Mouse (Mus musculus) neural tube, embryonic 13.5 days (tissue): Measurements from ENCODE around the gene 1520401A03Rik. TPM values are rescaled to one million over a fixed set of nuclear protein-coding genes. Genes with fewer than 3 reads are reported as not detected.
"Not testable (repeated sequence)": the region's sequence is repeated elsewhere in the genome, so short reads cannot be mapped to it uniquely, and the experiment has no call there.

Experiments used
- ATAC-seq: fragments of 200-750 bp; cut with Nextera tagmentation; 2 replicates; pipeline ENCODE4 v1.8.0; 2017; ENCODE audit warnings: low read depth, mild to moderate bottlenecking, moderate TSS enrichment, moderate library complexity
- H3K27ac ChIP-seq: fragments of 300-500 bp; sonication (generic); replicated peaks from 2 replicates; pipeline ENCODE4 v1.5.1; 2015; ENCODE audit warnings: moderate library complexity, mild to moderate bottlenecking, inconsistent platforms
- H3K27me3 ChIP-seq: fragments of 300-500 bp; sonication (generic); 2 replicates; pipeline ENCODE4 v1.6.1; 2015; ENCODE audit warnings: mild to moderate bottlenecking, inconsistent platforms
- H3K36me3 ChIP-seq: fragments of 300-500 bp; sonication (generic); 2 replicates; pipeline ENCODE4 v1.6.1; 2015; ENCODE audit warnings: mild to moderate bottlenecking, inconsistent platforms
- H3K4me1 ChIP-seq: fragments of 300-500 bp; sonication (generic); replicated peaks from 2 replicates; pipeline ENCODE4 v1.6.1; 2015; ENCODE audit warnings: inconsistent platforms
- H3K4me2 ChIP-seq: fragments of 300-500 bp; sonication (generic); 2 replicates; pipeline ENCODE4 v1.6.1; 2015; ENCODE audit warnings: inconsistent platforms, mild to moderate bottlenecking, moderate library complexity
- H3K4me3 ChIP-seq: fragments of 300-500 bp; sonication (generic); 2 replicates; pipeline ENCODE4 v1.5.1; 2015; ENCODE audit warnings: mild to moderate bottlenecking, inconsistent platforms
- H3K9ac ChIP-seq: fragments of 300-500 bp; sonication (generic); 2 replicates; pipeline ENCODE4 v1.6.1; 2015; ENCODE audit warnings: moderate library complexity, mild to moderate bottlenecking, inconsistent platforms
- H3K9me3 ChIP-seq: fragments of 300-500 bp; sonication (generic); 2 replicates; pipeline ENCODE4 v1.6.1; 2016; ENCODE audit warnings: inconsistent platforms
- WGBS: fragments of 180-500 bp; shearing (Covaris S2); methylation state at CpG from one replicate; pipeline ENCODE4 v1.1.7; 2015; 5-methylcytosine and 5-hydroxymethylcytosine counted together
- polyA plus RNA-seq: library from polyadenylated mRNA; unstranded; fragments of >200 nt; fragmentation: Nextera tagmentation; extraction: Ambion mirVana; gene quantifications from 2 replicates; pipeline ENCODE4 v1.2.1, GENCODE M21; 2015

The 1520401A03Rik gene
- polyA plus RNA-seq: 0.36 and 0.54 TPM in 2 replicates

GRCm38 (mm10) chr17:23722376-23723125 is at the start of gene 1520401A03Rik:
TSS of gene 1520401A03Rik (minus strand) at chr17:23722783.
- WGBS: 74% methylated on average over 7 of the region's 7 CpGs
- ATAC-seq: no peak
- Histone ChIP-seq H3K4me2 (no peak within 1 kb of the TSS), H3K4me3 (no peak within 1 kb of the TSS), H3K27me3 (no peaks in the 10 kb centered on the region), H3K27ac (no peak within 1 kb of the TSS), H3K9me3 (no peaks in the 10 kb centered on the region), H3K36me3 (no peaks in the 10 kb centered on the region), H3K9ac (no peak within 1 kb of the TSS), H3K4me1 (peaks cover 13% of the 10 kb centered on the region)

GRCm38 (mm10) chr17:23772219-23772556 is 49.6 kb upstream of the 1520401A03Rik start:
- WGBS: 77% methylated on average over 2 of the region's 2 CpGs
- H3K4me1 ChIP-seq: peaks cover 26% of the 10 kb centered on the region
- peak overlapping the region; percentile 52 for H3K9ac ChIP-seq
- peaks cover 16% of the 10 kb centered on the region for H3K36me3 ChIP-seq
- not testable (repeated sequence) for H3K27me3 ChIP-seq, H3K9me3 ChIP-seq, ATAC-seq
- peak overlapping the region; percentile 76 for H3K27ac ChIP-seq
- H3K4me2 ChIP-seq: peak overlapping the region; percentile 63
- peak overlapping the region; percentile 90 for H3K4me3 ChIP-seq

GRCm38 (mm10) chr17:23771284-23772218 is 49.0 kb upstream of the 1520401A03Rik start, which contains the start of gene Flywch1:
TSS of gene Flywch1 (minus strand) at chr17:23771602.
- peaks cover 26% of the 10 kb centered on the region for H3K4me1 ChIP-seq
- WGBS: 3% methylated on average over 51 of the region's 58 CpGs

GRCm38 (mm10) chr17:23770896-23771283 is 48.3 kb upstream of the 1520401A03Rik start:
- H3K9me3 ChIP-seq: no peaks in the 10 kb centered on the region
- ATAC-seq: peak; percentile 53; the same call in 1 of the 2 replicates
- 1% methylated on average over 19 of the region's 19 CpGs for WGBS

More at GRCm38 (mm10) chr17:23771284-23772218, 49.0 kb upstream of the 1520401A03Rik start, which contains the start of gene Flywch1:
- Histone ChIP-seq H3K36me3 (peaks cover 17% of the 10 kb centered on the region), H3K27ac (peak within 1 kb of the TSS; percentile 93), H3K9me3 (no peaks in the 10 kb centered on the region), H3K9ac (peak within 1 kb of the TSS; percentile 98), H3K4me3 (peak within 1 kb of the TSS; percentile 90), H3K4me2 (peak within 1 kb of the TSS; percentile 63), H3K27me3 (no peaks in the 10 kb centered on the region)
- ATAC-seq: peak; percentile 98

GRCm38 (mm10) chr17:23770493-23770892 is 47.9 kb upstream of the 1520401A03Rik start:
- H3K9ac ChIP-seq: peak overlapping the region; percentile 98
- peak overlapping the region; percentile 63 for H3K4me2 ChIP-seq
- H3K4me3 ChIP-seq: peak overlapping the region; percentile 90
- no peak for ATAC-seq
- H3K27ac ChIP-seq: peak overlapping the region; percentile 93
- no peaks in the 10 kb centered on the region for H3K27me3 ChIP-seq
- no peaks in the 10 kb centered on the region for H3K9me3 ChIP-seq
- 13% methylated on average over 2 of the region's 2 CpGs for WGBS
- H3K4me1 ChIP-seq: peaks cover 26% of the 10 kb centered on the region
- peaks cover 12% of the 10 kb centered on the region for H3K36me3 ChIP-seq

More at GRCm38 (mm10) chr17:23770896-23771283, 48.3 kb upstream of the 1520401A03Rik start:
- Histone ChIP-seq H3K4me2 (peak overlapping the region; percentile 63), H3K4me1 (peaks cover 26% of the 10 kb centered on the region), H3K9ac (peak overlapping the region; percentile 98), H3K27ac (peak overlapping the region; percentile 93), H3K4me3 (peak overlapping the region; percentile 90), H3K27me3 (no peaks in the 10 kb centered on the region), H3K36me3 (peaks cover 12% of the 10 kb centered on the region)

GRCm38 (mm10) chr17:23762976-23763375 is 40.4 kb upstream of the 1520401A03Rik start:
- WGBS: 78% methylated on average over 11 of the region's 11 CpGs
- no peak overlapping the region for H3K4me2 ChIP-seq

GRCm38 (mm10) chr17:23761155-23761554 is 38.6 kb upstream of the 1520401A03Rik start:
- H3K4me2 ChIP-seq: no peak overlapping the region
- no peaks in the 10 kb centered on the region for H3K4me1 ChIP-seq
- H3K27ac ChIP-seq: no peak overlapping the region
- ATAC-seq: no peak
- H3K9ac ChIP-seq: no peak overlapping the region
- WGBS: 96% methylated on average over 3 of the region's 3 CpGs
- H3K27me3 ChIP-seq: no peaks in the 10 kb centered on the region
- no peaks in the 10 kb centered on the region for H3K9me3 ChIP-seq
- peaks cover 78% of the 10 kb centered on the region for H3K36me3 ChIP-seq
- H3K4me3 ChIP-seq: no peak overlapping the region

More at GRCm38 (mm10) chr17:23762976-23763375, 40.4 kb upstream of the 1520401A03Rik start:
- no peak overlapping the region for H3K27ac ChIP-seq
- no peak for ATAC-seq
- H3K4me3 ChIP-seq: no peak overlapping the region
- H3K4me1 ChIP-seq: no peaks in the 10 kb centered on the region
- no peaks in the 10 kb centered on the region for H3K9me3 ChIP-seq
- H3K27me3 ChIP-seq: no peaks in the 10 kb centered on the region
- peaks cover 64% of the 10 kb centered on the region for H3K36me3 ChIP-seq
- no peak overlapping the region for H3K9ac ChIP-seq

GRCm38 (mm10) chr17:23760231-23760630 is 37.6 kb upstream of the 1520401A03Rik start:
- WGBS: 92% methylated on average over 9 of the region's 9 CpGs

GRCm38 (mm10) chr17:23758801-23759200 is 36.2 kb upstream of the 1520401A03Rik start:
- Histone ChIP-seq H3K4me2 (no peak overlapping the region), H3K9me3 (no peaks in the 10 kb centered on the region), H3K27ac (no peak overlapping the region), H3K27me3 (no peaks in the 10 kb centered on the region), H3K9ac (no peak overlapping the region), H3K4me1 (no peaks in the 10 kb centered on the region), H3K36me3 (peaks cover 92% of the 10 kb centered on the region), H3K4me3 (no peak overlapping the region)
- 70% methylated on average over 8 of the region's 8 CpGs for WGBS
- no peak for ATAC-seq

More at GRCm38 (mm10) chr17:23760231-23760630, 37.6 kb upstream of the 1520401A03Rik start:
- Histone ChIP-seq H3K4me3 (no peak overlapping the region), H3K4me2 (no peak overlapping the region), H3K36me3 (peaks cover 85% of the 10 kb centered on the region), H3K27me3 (no peaks in the 10 kb centered on the region), H3K4me1 (no peaks in the 10 kb centered on the region), H3K9me3 (no peaks in the 10 kb centered on the region), H3K9ac (no peak overlapping the region), H3K27ac (no peak overlapping the region)
- no peak for ATAC-seq

- Histone ChIP-seq H3K4me2 (no peak overlapping the region), H3K36me3 (peaks cover 99% of the 10 kb centered on the region), H3K27ac (no peak overlapping the region), H3K9ac (no peak overlapping the region), H3K4me1 (no peaks in the 10 kb centered on the region), H3K9me3 (no peaks in the 10 kb centered on the region), H3K27me3 (no peaks in the 10 kb centered on the region), H3K4me3 (no peak overlapping the region)
- 96% methylated on average over 9 of the region's 9 CpGs for WGBS
- ATAC-seq: no peak
Observed at GRCm38 (mm10) chr17:23757581-23757980, 35.0 kb upstream of the 1520401A03Rik start.

GRCm38 (mm10) chr17:23755689-23756088 is 33.1 kb upstream of the 1520401A03Rik start:
- Histone ChIP-seq H3K9ac (no peak overlapping the region), H3K36me3 (peaks cover 98% of the 10 kb centered on the region), H3K4me1 (no peaks in the 10 kb centered on the region), H3K4me3 (no peak overlapping the region), H3K27ac (no peak overlapping the region), H3K27me3 (no peaks in the 10 kb centered on the region), H3K4me2 (no peak overlapping the region), H3K9me3 (no peaks in the 10 kb centered on the region)
- ATAC-seq: no peak
- 90% methylated on average over 13 of the region's 13 CpGs for WGBS
